Mouse (Mus musculus): ENCODE data around the gene Camkmt.

- TF ChIP-seq MAFK (IDR thresholded peaks at IDR 0.05; ENCODE audit: borderline replicate concordance, low read depth, low read length) (no peak), POLR2AphosphoS2 (IDR thresholded peaks at IDR 0.05; ENCODE audit: low read length) (no peak), CTCF (IDR thresholded peaks at IDR 0.05 in 2 of 3, conservative IDR thresholded peaks at IDR 0.05 in 1 of 3; ENCODE audit: control insufficient read depth in 1 of 3, insufficient read depth in 1 of 3, low read depth in 2 of 3, low read length in 3 of 3, poor library complexity in 1 of 3, severe bottlenecking in 1 of 3) (no peak), POLR2A (IDR thresholded peaks at IDR 0.05; ENCODE audit: control insufficient read depth in 1 of 2, insufficient read depth in 1 of 2, low read depth in 1 of 2, low read length in 2 of 2, poor library complexity in 1 of 2) (no peak), JUND (IDR thresholded peaks at IDR 0.05; ENCODE audit: low read depth, low read length) (no peak), MYB (IDR thresholded peaks at IDR 0.05; ENCODE audit: low read depth, low read length) (no peak), NELFE (IDR thresholded peaks at IDR 0.05; ENCODE audit: low read depth, low read length) (no peak), BHLHE40 (IDR thresholded peaks at IDR 0.05; ENCODE audit: borderline replicate concordance, low read depth, low read length) (no peak), MAZ (IDR thresholded peaks at IDR 0.05; ENCODE audit: low read depth, low read length) (no peak), ZC3H11A (IDR thresholded peaks at IDR 0.05; ENCODE audit: low read depth, low read length) (no peak), MYC (IDR thresholded peaks at IDR 0.05; ENCODE audit: low read depth, low read length) (no peak), MEF2A (IDR thresholded peaks at IDR 0.05; ENCODE audit: extremely low read depth, insufficient replicate concordance, low read depth, low read length, poor library complexity, severe bottlenecking) (no peak), RCOR1 (IDR thresholded peaks at IDR 0.05; ENCODE audit: low read depth, low read length) (no peak)
These were observed 181.3 kb downstream of the Camkmt start for GRCm38 (mm10) chr17:85271466-85272175.
